Mouse (Mus musculus): ENCODE measurements at regions not wholly inside any gene's neighbourhood (a gene's known extent, or its start where the extent isn't known, plus 50 kb on each side); places are given as distances from the start of the nearest gene placed in this dataset.

- no peak for DNase-seq (ENCODE audit: low read depth, low spot score)
These were observed 80.3 kb upstream of the Igfbp7 start for GRCm38 (mm10) chr5:77487837-77488827.

DNA sequence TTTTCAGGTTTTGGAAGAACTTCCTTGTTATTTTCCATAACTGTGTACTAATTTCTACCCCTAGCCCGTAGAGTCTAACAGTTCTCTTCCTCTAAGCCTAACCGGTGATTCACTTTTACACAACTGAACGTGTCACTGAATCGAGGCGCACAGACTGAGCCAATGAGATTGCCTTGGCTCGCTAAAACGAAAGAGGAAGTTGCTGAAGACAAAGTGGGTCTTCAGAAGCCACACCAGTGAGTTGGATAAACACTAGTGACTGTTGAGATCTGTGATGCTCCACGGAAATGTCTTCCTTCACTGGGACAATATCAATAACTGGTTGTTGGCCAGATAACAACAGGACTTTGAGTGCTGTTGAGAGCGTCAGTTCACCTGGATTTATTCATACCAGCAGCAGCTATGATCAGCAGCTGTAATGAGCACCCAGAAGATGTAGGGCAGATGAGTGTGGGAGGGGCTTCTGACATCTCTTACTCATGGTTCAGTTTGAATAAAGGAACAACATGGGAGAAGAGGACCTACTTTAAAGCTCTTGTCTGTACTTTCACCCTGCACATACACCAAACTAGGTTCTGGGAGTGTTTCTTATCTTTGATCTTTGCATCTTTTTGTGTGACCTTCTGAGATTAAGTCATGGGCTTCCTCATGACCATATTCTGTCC, 75.3 kb upstream of the Igfbp7 start:
- peak; percentile 79 for DNase-seq (ENCODE audit: low read depth, low spot score)

- no peak for DNase-seq (ENCODE audit: low read depth, low spot score)
These were observed 74.0 kb upstream of the Igfbp7 start for GRCm38 (mm10) chr5:77481811-77482210.

- DNase-seq (ENCODE audit: low read depth, low spot score) = no peak
These were observed 70.0 kb upstream of the Igfbp7 start for GRCm38 (mm10) chr5:77477794-77478193.

DNA sequence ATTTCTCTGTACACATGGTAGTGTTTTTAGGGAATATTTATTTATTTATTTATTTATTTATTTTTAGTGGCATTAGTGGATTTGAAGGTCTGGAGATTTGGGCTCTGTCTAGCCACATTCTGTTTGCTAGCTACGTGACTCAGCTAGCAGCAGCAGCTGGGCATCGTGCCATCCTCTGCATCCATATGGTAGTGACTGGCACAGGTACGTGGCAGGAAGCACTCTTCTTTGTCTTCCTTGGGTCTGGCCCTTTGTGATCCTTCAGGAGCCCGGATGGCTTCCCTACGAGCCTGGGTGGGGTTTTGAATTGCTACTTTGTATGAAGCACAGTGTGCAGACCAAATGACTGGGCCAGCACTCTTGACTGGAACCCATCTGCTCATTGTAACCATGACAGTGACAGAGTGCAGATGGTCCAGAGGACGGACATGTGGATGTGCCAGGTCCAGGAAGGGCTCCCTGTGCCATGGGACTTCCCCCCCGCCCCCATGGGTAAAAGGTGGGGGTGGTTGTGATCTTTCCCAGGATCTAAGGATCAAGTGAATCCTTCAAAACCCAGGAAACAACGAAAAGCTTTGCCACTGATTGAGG, 66.2 kb upstream of the Igfbp7 start:
- no peak for DNase-seq (ENCODE audit: low read depth, low spot score)

- DNase-seq (ENCODE audit: low read depth, low spot score) = no peak
These were observed 61.5 kb upstream of the Igfbp7 start for GRCm38 (mm10) chr5:77469236-77469766.

GRCm38 (mm10) chr5:77468467-77468866, 60.6 kb upstream of the Igfbp7 start:
- peak; percentile 74 for DNase-seq (ENCODE audit: low read depth, low spot score)

DNA sequence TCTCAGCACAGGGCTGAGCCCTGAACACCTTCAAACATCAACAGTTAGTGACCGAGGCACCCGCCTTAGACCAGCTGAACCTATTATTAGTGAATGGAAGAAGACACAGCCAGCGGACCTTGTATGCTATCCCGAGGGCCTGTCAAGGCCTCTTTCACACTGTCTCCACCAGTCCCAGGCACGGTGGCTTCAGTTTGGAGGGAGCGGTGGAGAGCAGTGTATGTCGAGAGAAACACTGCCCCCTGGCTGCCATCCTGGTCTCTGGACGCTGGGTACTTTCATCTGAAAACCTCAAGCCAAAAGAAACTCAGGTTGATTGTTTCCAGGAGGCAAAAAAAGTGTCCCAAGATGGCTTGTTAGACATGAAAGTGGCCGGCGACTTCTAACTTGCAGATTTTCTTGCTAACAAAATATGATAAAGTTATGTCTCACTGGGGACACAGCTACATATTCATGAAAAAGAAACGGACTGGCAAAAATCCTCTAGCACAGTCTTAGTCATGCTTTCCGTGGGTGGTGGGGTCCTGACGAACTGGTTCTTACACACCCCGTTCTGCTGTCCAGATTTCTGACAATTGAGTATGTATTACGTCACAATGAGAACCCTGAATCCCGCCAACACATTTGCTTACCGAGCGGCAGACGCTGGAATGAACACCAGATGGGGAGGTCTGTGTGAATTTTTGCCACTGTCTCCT, 57.2 kb upstream of the Igfbp7 start:
- peak; percentile 57 for DNase-seq (ENCODE audit: low read depth, low spot score)

- DNase-seq (ENCODE audit: low read depth, low spot score) = peak; percentile 93
These were observed 52.3 kb upstream of the Igfbp7 start for GRCm38 (mm10) chr5:77459896-77460717.

All from A20 (cell line).